Mouse (Mus musculus): Measurements from ENCODE around the gene Prelid1.

Prelid1 gene

GRCm38 (mm10) chr13:55319931-55320533, at the start of gene Prelid1:
TSS of gene Prelid1 (plus strand) at chr13:55320500.
- no peak for DNase-seq (ENCODE audit: low read depth)

GRCm38 (mm10) chr13:55277203-55277602, 43.1 kb upstream of the Prelid1 start:
- no peak for DNase-seq (ENCODE audit: low read depth)

DNA sequence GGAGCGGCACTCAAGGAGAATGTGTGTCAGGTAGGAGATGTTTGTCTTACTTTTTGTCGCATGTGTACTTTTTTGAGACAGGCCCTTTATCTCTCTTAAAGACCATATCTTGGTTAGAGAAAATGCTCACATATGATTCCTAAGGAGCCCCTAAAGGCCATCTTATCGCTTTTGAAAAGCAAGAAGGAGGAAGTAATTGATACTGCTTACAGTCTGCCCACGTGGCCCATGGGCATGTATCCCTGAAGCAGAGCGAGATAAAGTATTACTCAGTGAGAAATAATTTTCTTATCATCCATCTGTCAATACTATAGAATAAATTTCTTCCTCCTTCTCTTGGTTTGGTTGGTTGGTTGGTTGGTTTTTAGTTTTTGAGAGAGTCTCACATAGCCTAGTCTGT, 42.7 kb upstream of the Prelid1 start:
- DNase-seq (ENCODE audit: low read depth), result no peak

- peak; percentile 59 for DNase-seq (ENCODE audit: low read depth)
These were observed 31.4 kb upstream of the Prelid1 start for GRCm38 (mm10) chr13:55288854-55289253.

- DNase-seq (ENCODE audit: low read depth), result no peak
These were observed 23.5 kb upstream of the Prelid1 start for GRCm38 (mm10) chr13:55296760-55297159.

DNA sequence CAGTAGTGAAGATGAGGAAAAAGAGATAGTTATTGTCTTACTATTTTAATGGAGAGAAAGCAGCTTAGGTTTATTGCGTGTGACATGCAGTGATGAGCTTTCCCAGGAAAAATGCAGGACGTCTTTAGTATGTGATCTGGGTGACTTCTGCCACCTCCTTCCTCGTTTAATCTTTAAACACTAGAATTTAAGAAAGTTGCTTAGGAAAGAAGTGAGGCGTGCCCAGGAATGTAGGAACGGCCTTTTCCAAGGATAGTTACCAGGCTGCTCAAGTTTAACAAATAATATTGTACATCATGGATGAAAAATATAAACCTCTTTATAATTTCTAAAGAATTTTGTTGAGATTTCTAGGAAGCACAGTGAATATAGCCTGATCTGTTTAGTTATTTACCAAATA, 19.4 kb upstream of the Prelid1 start:
- no peak for DNase-seq (ENCODE audit: low read depth)

DNA sequence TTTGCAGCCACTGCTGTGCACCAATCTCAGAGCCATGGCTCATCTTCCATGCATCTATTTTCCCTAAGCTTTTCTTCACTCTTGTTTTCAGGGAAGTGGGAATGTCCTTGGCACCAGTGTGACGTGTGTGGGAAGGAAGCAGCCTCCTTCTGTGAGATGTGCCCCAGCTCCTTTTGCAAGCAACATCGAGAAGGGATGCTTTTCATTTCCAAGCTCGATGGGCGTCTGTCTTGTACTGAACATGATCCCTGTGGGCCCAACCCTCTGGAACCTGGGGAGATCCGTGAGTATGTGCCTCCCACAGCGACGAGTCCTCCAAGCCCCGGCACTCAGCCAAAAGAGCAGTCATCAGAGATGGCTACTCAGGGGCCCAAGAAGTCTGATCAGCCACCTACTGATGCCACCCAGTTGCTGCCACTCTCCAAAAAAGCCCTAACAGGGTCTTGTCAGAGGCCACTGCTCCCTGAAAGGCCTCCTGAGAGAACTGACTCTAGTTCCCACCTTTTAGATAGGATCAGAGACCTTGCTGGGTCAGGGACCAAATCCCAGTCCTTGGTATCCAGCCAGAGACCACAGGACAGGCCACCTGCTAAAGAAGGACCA, 8.2 kb upstream of the Prelid1 start:
- DNase-seq (ENCODE audit: low read depth), result no peak

DNA sequence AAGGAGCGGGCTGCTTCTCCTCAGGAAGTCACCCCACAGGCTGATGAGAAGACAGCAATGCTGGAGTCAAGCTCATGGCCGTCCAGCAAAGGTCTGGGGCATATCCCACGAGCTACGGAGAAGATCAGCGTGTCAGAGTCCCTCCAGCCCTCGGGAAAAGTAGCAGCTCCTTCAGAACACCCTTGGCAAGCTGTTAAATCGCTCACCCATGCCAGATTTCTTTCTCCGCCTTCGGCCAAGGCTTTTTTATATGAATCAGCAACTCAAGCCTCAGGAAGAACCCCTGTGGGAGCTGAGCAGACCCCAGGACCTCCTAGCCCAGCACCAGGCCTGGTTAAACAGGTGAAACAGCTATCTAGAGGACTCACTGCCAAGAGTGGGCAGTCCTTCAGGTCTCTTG, 7.2 kb upstream of the Prelid1 start:
- no peak for DNase-seq (ENCODE audit: low read depth)

DNA sequence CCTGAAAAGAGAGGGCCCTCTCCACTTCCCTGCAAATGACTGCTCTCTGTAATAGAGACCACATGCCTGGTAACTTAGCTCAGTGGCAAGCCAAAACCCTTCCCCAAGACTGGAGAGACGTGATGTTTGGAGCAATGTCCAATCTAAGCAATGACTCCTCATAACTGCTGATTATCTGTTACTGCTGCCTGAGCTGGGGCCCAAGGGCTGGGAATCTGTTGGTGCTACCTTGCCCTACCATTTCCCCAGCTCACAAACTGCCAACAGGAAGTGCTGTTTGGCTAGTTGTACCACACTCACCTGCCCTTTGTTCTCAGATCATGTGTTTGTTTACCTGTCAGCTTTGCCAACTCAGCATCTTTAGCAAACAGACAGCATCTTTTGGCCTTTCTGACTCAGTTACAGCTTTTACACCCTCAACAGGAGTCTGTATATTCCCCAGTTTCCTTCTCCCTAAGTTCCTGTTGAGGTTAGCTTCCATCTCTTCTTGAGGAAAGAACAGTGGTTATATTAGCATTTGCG, 5.3 kb upstream of the Prelid1 start:
- no peak for DNase-seq (ENCODE audit: low read depth)

- DNase-seq (ENCODE audit: low read depth), result no peak
These were observed 1.9 kb upstream of the Prelid1 start for GRCm38 (mm10) chr13:55318351-55318750.

DNA sequence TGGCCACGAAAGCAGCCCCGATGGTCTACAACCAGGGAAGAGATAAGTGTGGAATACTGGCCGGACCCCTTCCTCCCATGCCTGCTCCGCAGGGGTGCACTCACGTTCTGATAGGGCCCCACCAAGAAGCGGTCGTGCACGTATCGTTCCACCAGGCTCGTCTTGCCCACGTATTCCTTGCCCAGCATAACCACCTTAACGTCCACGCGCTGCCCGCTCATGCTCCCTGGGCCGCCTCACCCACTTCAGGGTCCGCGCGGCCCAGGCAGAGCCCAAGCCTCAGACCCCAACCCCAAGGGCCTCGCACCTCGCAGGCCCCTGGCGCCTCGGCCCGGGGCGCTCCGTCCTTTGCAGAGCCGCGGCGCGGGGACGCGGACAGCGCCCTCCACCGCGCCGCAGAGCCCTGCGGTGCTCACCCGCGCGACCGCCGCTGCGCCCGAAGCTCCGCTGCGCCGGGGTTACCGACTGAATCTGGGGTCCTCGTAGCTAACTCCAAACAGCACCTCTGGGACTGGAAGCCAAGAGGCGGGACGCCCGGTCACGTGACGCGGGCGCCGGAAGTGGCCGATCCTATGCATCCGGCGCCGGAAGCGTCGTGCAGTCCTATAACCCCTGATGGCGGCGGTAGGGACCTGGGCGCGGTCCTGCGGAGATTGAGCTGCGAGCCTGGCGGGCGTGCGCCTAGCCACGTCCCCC, 1.3 kb downstream of the Prelid1 start, which contains the start of gene Rab24:
Gene Rab24 (minus strand): TSS at position 513 of the 696 bp plus-strand sequence.
- peak; percentile 89 for DNase-seq (ENCODE audit: low read depth)

GRCm38 (mm10) chr13:55322130-55322825, 2.0 kb downstream of the Prelid1 start:
- peak; percentile 70 for DNase-seq (ENCODE audit: low read depth)

GRCm38 (mm10) chr13:55325596-55325995, 5.3 kb downstream of the Prelid1 start:
- DNase-seq (ENCODE audit: low read depth), result no peak

GRCm38 (mm10) chr13:55327169-55327568, 6.9 kb downstream of the Prelid1 start:
- DNase-seq (ENCODE audit: low read depth), result no peak

GRCm38 (mm10) chr13:55327633-55328032, 7.3 kb downstream of the Prelid1 start:
- peak; percentile 97 for DNase-seq (ENCODE audit: low read depth)

DNA sequence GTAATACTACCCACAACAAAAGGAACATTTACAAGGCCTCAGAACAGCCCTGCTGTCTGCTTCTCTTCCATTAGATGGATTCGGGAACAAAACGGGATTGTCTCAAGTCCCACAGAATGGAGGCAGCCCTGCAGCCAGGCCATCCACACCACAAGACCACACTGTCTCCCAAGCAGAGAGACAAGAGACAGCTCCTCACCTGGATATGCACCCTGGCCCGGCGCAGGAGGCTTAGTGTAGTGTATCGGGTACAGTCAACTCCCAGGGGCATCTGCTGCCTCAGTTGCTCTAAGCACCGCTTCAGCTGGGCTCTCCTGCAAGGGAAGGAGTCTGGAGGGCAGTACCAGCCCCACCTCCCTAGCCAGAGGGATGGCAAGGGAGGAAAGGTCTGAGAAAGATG, 7.9 kb downstream of the Prelid1 start:
- no peak for DNase-seq (ENCODE audit: low read depth)

DNA sequence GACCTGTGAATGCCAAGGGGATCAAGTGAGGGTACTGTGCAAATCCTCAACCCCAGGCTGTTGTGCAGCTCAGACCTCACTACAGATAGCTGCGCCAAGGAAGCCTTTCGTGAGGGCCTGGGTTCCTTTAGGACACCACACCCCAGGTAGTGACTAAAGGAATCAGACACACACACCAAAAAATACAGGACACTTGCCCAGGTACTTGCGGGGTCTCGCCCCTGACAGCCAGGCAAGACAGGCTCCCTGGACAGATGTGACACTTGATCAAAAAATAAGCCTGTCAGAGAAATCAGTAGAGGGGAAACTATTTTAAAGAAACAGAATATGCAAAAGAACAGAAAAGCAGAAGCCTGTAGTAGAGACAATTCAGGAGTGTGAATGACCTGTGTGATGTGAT, 8.3 kb downstream of the Prelid1 start:
- DNase-seq (ENCODE audit: low read depth), result no peak

GRCm38 (mm10) chr13:55329109-55329682, 8.9 kb downstream of the Prelid1 start:
- DNase-seq (ENCODE audit: low read depth), result no peak

DNA sequence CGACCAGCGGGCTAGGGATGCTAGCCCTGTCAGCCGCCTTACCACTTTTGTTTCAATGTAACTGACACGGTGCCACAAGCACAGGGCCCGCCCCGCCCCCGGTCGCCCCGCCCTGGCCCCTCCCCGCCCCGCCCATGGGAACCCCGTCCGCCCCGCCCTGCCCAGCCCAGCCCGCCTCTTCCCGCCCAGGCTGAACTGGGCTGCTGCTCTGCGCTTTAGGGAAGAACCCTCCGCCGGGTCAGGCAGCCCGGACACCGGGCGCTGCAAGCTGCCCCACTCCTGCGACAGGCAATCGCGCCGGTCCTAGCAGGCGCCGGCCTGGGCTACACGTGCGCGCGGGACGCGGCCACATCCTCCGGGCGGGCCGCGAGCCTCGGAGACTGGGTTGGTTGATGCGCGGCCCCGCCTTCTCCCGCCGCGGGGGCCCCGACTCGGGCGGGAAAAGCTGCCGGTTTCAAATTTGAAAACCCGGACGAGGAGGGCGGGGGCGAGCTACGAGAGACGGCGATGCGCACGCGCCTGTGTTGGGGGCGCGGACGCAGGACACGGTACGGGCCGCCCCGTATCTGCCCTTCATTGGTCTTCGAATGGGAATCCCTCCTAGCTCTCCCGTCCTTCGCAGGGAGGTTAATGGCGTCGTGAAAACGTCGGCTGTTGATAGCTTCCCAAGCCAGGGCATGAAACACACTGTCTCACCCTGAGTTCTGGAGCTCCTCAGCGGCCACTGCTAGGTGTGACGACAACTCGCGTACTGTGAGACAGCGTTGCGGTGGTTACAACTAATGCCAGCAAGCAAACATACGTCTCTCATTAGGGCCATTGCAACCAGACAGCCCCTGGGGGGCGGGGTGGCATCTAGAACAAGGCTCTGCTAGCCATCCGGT, 9.6 kb downstream of the Prelid1 start, which contains the start of gene Mxd3:
Gene Mxd3 (minus strand): TSS at position 141 of the 884 bp plus-strand sequence.
- peak; percentile 95 for DNase-seq (ENCODE audit: low read depth)

DNA sequence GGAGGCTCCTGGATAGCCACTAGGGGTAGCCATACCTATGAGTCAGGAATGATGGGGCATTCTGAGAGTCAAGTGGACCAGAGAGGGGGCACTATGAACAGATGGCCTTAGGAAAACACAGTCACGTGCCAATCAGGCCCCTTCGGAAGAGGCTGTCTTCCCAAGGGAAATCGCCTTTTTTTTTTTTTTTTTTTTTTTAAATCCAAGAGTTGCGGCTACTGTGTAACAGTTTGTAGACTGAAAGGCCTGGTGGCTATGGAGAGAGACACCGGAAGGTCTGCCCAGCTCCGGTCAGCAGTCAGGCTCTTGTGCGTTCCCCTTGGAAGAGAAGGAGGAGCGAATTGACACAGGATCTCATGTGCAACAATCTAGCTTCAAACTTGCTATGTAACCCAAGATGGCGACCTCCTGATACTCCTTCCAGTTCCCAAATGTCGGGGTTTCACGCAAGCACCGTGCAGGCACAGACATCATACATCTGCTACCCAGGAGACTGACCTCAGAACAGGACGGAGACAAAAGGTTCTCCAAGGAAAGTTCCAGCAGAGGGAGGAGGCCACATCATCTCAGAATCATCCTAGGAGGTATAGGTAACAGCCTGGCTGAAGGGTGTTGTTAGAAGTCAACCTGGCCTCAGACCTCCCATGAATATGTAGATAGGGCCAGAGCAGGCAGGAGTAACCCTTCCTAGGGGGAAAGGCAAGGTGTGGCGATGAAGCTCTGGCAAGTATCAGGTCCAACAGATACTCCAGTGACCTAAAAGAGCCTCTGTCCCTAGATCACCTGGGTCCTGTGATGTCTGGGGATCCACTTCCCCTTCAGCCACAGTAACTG, 10.5 kb downstream of the Prelid1 start:
- DNase-seq (ENCODE audit: low read depth), result no peak
